In genomic region chr5:122820777-122821523, GRCm38 (mm10) we compare ENCODE assay signal across 8 mouse cellular contexts. TPM values are rescaled to one million over a fixed set of nuclear protein-coding genes. Genes with fewer than 3 reads are reported as not detected.
DNase-seq lines count a peak whose midpoint lies in the region; ATAC-seq and TF ChIP-seq lines count a peak whose summit lies in the region.

Gene Anapc5, minus strand, starts transcription at chr5:122821339.

- H3K27ac ChIP-seq in bone marrow macrophage, adult 2 months (ENCODE audit: insufficient read depth, low read depth, low read length) = peak within 1 kb of the TSS; percentile 64
- peak within 1 kb of the TSS; percentile 79 for H3K27ac ChIP-seq in embryonic fibroblast, embryonic 13.5 days (ENCODE audit: insufficient read depth, low read length)
- H3K27ac ChIP-seq in kidney, embryonic 14.5 days (ENCODE audit: low read depth, low read length) = peak within 1 kb of the TSS; percentile 88
- peak within 1 kb of the TSS; percentile 98 for H3K27ac ChIP-seq in limb, embryonic 15.5 days

- no peaks in the 10 kb centered on the region for H3K9me3 ChIP-seq in kidney, embryonic 14.5 days (ENCODE audit: control insufficient read depth, low read length)
- H3K9me3 ChIP-seq in limb, embryonic 15.5 days = no peaks in the 10 kb centered on the region

- peak within 1 kb of the TSS; percentile 40 for H3K4me2 ChIP-seq in kidney, embryonic 14.5 days (replicated peaks; ENCODE audit: low read depth, low read length)
- H3K4me2 ChIP-seq in limb, embryonic 15.5 days = peak within 1 kb of the TSS; percentile 51

- H3K9ac ChIP-seq in kidney, embryonic 14.5 days (ENCODE audit: low read depth, low read length) = peak within 1 kb of the TSS; percentile 71
- H3K9ac ChIP-seq in limb, embryonic 15.5 days = peak within 1 kb of the TSS; percentile 91

- WGBS in kidney, embryonic 14.5 days = under 1% methylated on average over 55 of the region's 55 CpGs
- WGBS in limb, embryonic 15.5 days = under 1% methylated on average over 55 of the region's 55 CpGs

- ATAC-seq in kidney, embryonic 14.5 days (ENCODE audit: low FRiP score, low TSS enrichment) = peak; percentile 99
- peak; percentile 100 for ATAC-seq in limb, embryonic 15.5 days (ENCODE audit: insufficient number of reproducible peaks, low FRiP score, low TSS enrichment, low read depth)

- DNase-seq in A20 (ENCODE audit: low read depth, low spot score) = peak; percentile 99
- peak; percentile 94 to 97 for DNase-seq in heart, adult 9 months (ENCODE audit: low spot score in 2 of 2)
- peak; percentile 85 to 86 for DNase-seq in monocyte, adult 2 months (ENCODE audit: low read depth in 1 of 2, low spot score in 2 of 2)
- peak; percentile 93 to 95 for DNase-seq in spleen, postnatal 36 days (ENCODE audit: low spot score in 2 of 2)

- peaks cover 6% of the 10 kb centered on the region for H3K4me1 ChIP-seq in bone marrow macrophage, adult 2 months (ENCODE audit: control insufficient read depth, insufficient read depth, low read length)
- H3K4me1 ChIP-seq in embryonic fibroblast, embryonic 13.5 days (ENCODE audit: control insufficient read depth, insufficient read depth, low read length) = 0 out of 2 replicates have a peak, but pooled peaks cover 4% of the 10 kb centered on the region
- H3K4me1 ChIP-seq in kidney, embryonic 14.5 days (ENCODE audit: control insufficient read depth, insufficient read depth, low read length) = peaks cover 9% of the 10 kb centered on the region; the same call in 1 of the 2 replicates
- H3K4me1 ChIP-seq in limb, embryonic 15.5 days = peaks cover 14% of the 10 kb centered on the region

- peak within 1 kb of the TSS; percentile 72 for H3K4me3 ChIP-seq in bone marrow macrophage, adult 2 months (ENCODE audit: insufficient read depth, low read length)
- peak within 1 kb of the TSS; percentile 85 for H3K4me3 ChIP-seq in embryonic fibroblast, embryonic 13.5 days (ENCODE audit: insufficient read depth, low read length)
- H3K4me3 ChIP-seq in kidney, embryonic 14.5 days (ENCODE audit: low read length) = peak within 1 kb of the TSS; percentile 50
- H3K4me3 ChIP-seq in limb, embryonic 15.5 days = peak within 1 kb of the TSS; percentile 88

- TF ChIP-seq POLR2A in bone marrow macrophage, adult 2 months (IDR thresholded peaks at IDR 0.05; ENCODE audit: borderline replicate concordance, low read depth, low read length) = no peak
- peak; percentile 87 for TF ChIP-seq POLR2A in embryonic fibroblast, embryonic 13.5 days (IDR thresholded peaks at IDR 0.05; ENCODE audit: low read depth, low read length)

- peaks cover 33% of the 10 kb centered on the region for H3K36me3 ChIP-seq in kidney, embryonic 14.5 days (ENCODE audit: control insufficient read depth, insufficient read depth, low read length)
- peaks cover 31% of the 10 kb centered on the region for H3K36me3 ChIP-seq in limb, embryonic 15.5 days

- TF ChIP-seq CTCF in bone marrow macrophage, adult 2 months (IDR thresholded peaks at IDR 0.05; ENCODE audit: low read depth, low read length) = no peak
- no peak for TF ChIP-seq CTCF in embryonic fibroblast, embryonic 13.5 days (IDR thresholded peaks at IDR 0.05; ENCODE audit: borderline replicate concordance, insufficient read depth, low read length)

- H3K27me3 ChIP-seq in kidney, embryonic 14.5 days (ENCODE audit: control insufficient read depth, insufficient read depth, low read length) = no peaks in the 10 kb centered on the region
- H3K27me3 ChIP-seq in limb, embryonic 15.5 days = no peaks in the 10 kb centered on the region

RNA-seq across cellular contexts. Expression of gene Anapc5, which starts in this region (rescaled TPM):
- 170 and 221 TPM in 2 replicates for polyA plus RNA-seq in bone marrow macrophage, adult 2 months (2012; ENCODE audit: insufficient read depth, insufficient read length, missing spikeins)
- 320 and 443 TPM in 2 replicates for polyA plus RNA-seq in embryonic fibroblast, embryonic 13.5 days (2011; ENCODE audit: insufficient read length, low read depth, missing spikeins)
- polyA plus RNA-seq in kidney, embryonic 14.5 days (2014; fragmentation: Nextera tagmentation; extraction: Ambion mirVana) = 335 and 457 TPM in 2 replicates
- 413 and 425 TPM in 2 replicates for polyA plus RNA-seq in limb, embryonic 15.5 days (2015; fragmentation: Nextera tagmentation; extraction: Ambion mirVana)

Comparison
In these comparisons a context has a peak if more than half of its experiments do, and no peak if none do; other contexts are left out.
1. Peak in every context shown above with its lines: DNase-seq, ATAC-seq, H3K4me3 ChIP-seq and H3K27ac ChIP-seq.